Mouse (Mus musculus) hindbrain, embryonic 16.5 days (tissue): ENCODE data around the gene Hist1h3b. TPM values are rescaled to one million over a fixed set of nuclear protein-coding genes. Genes with fewer than 3 reads are reported as not detected.
"Not testable (repeated sequence)": the region's sequence is repeated elsewhere in the genome, so short reads cannot be mapped to it uniquely, and the experiment has no call there.

Experiments
- ATAC-seq: fragments of 200-750 bp; cut with Nextera tagmentation; 2 replicates; pipeline ENCODE4 v1.8.0; 2017; ENCODE audit warnings: moderate TSS enrichment, moderate library complexity
- H3K27ac ChIP-seq: fragments of 300-500 bp; sonication (generic); 2 replicates; pipeline ENCODE4 v1.5.1; 2014; ENCODE audit warnings: low read depth, mild to moderate bottlenecking, control low read depth, low read length, moderate library complexity
- H3K27me3 ChIP-seq: fragments of 300-500 bp; sonication (generic); replicated peaks from 2 replicates; pipeline ENCODE4 v1.6.1; 2014; ENCODE audit warnings: low read length; ENCODE audit not compliant: control insufficient read depth, insufficient read depth
- H3K36me3 ChIP-seq: fragments of 300-500 bp; sonication (generic); 2 replicates; pipeline ENCODE4 v1.6.1; 2014; ENCODE audit warnings: mild to moderate bottlenecking, low read length, moderate library complexity, mixed read lengths; ENCODE audit not compliant: control insufficient read depth, insufficient read depth
- H3K4me1 ChIP-seq: fragments of 300-500 bp; sonication (generic); 2 replicates; pipeline ENCODE4 v1.6.1; 2014; ENCODE audit warnings: low read depth, low read length; ENCODE audit not compliant: control insufficient read depth, insufficient read depth
- H3K4me2 ChIP-seq: fragments of 300-500 bp; sonication (generic); 2 replicates; pipeline ENCODE4 v1.6.1; 2014; ENCODE audit warnings: mild to moderate bottlenecking, low read length, control low read depth, moderate library complexity
- H3K4me3 ChIP-seq: fragments of 300-500 bp; sonication (generic); 2 replicates; pipeline ENCODE4 v1.5.1; 2014; ENCODE audit warnings: mild to moderate bottlenecking, low read length, control low read depth, moderate library complexity
- H3K9ac ChIP-seq: fragments of 300-500 bp; sonication (generic); 2 replicates; pipeline ENCODE4 v1.6.1; 2014; ENCODE audit warnings: low read depth, mild to moderate bottlenecking, control low read depth, low read length, moderate library complexity
- H3K9me3 ChIP-seq: fragments of 300-500 bp; sonication (generic); 2 replicates; pipeline ENCODE4 v1.6.1; 2014; ENCODE audit warnings: mild to moderate bottlenecking, low read length, moderate library complexity; ENCODE audit not compliant: control insufficient read depth
- WGBS: fragments of 180-500 bp; shearing (Covaris S2); extraction: QIAGEN DNeasy Blood & Tissue Kit; methylation state at CpG from one replicate; pipeline ENCODE4 v1.1.7; 2014; 5-methylcytosine and 5-hydroxymethylcytosine counted together
- polyA plus RNA-seq: library from polyadenylated mRNA; unstranded; fragments of >200 nt; fragmentation: Nextera tagmentation; extraction: Ambion mirVana; gene quantifications from 2 replicates; pipeline ENCODE4 v1.2.1, GENCODE M21; 2015

The Hist1h3b gene
- polyA plus RNA-seq, 1 experiment from 2014 or later, result 1.7 TPM

GRCm38 (mm10) chr13:23759916-23760239 is 7.8 kb downstream of the Hist1h3b start:
- 69% methylated on average over 1 of the region's 1 CpGs for WGBS
- H3K9ac ChIP-seq, result no peak overlapping the region

DNA sequence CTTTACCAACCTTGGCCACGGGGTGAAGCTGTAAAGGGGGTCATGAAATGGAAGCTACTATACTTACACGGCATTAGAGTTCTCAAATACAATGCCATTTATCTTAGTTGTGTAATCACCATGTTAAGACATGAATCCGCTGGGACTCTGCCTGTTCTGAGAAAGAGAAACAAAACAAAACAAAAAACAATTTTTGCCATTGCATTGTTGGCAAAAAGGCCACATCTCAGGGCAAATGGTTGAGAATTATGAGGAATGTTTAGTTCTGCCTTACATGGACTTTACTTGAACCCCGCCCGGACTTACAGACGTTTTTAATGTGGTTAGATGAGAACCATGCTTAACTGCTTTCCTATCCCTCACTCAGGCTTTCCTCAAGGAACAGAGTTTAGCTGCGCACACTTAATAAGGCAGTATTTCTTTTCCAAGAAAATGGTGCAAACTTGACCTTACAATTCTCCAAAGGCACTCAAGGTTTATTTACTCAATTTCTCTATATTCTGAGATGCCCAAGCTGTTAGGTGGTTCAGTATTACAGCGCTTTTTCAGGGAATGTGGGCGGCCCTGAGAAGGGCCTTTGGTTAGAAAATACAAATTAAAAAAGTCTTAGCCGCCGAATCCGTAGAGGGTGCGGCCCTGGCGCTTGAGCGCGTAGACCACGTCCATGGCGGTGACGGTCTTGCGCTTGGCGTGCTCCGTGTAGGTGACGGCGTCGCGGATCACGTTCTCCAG is 8.3 kb downstream of the Hist1h3b start:
- no peak; the same call in 1 of the 2 replicates for ATAC-seq
- no peaks in the 10 kb centered on the region for H3K27me3 ChIP-seq
- H3K4me1 ChIP-seq, result peaks cover 18% of the 10 kb centered on the region
- whole genome bisulfite sequencing, result 2% methylated on average over 18 of the region's 27 CpGs
- no peaks in the 10 kb centered on the region for H3K36me3 ChIP-seq
- H3K9ac ChIP-seq, result peak overlapping the region; percentile 63
- H3K4me2 ChIP-seq, result peak overlapping the region; percentile 94
- no peaks in the 10 kb centered on the region for H3K9me3 ChIP-seq
- H3K27ac ChIP-seq, result peak overlapping the region; percentile 81
- peak overlapping the region; percentile 51 for H3K4me3 ChIP-seq

More at GRCm38 (mm10) chr13:23759916-23760239, 7.8 kb downstream of the Hist1h3b start:
- Histone ChIP-seq H3K9me3 (no peaks in the 10 kb centered on the region), H3K27me3 (no peaks in the 10 kb centered on the region), H3K4me1 (peaks cover 18% of the 10 kb centered on the region), H3K36me3 (no peaks in the 10 kb centered on the region), H3K27ac (no peak overlapping the region), H3K4me3 (no peak overlapping the region), H3K4me2 (peak overlapping the region; percentile 94)
- ATAC-seq, result no peak

DNA sequence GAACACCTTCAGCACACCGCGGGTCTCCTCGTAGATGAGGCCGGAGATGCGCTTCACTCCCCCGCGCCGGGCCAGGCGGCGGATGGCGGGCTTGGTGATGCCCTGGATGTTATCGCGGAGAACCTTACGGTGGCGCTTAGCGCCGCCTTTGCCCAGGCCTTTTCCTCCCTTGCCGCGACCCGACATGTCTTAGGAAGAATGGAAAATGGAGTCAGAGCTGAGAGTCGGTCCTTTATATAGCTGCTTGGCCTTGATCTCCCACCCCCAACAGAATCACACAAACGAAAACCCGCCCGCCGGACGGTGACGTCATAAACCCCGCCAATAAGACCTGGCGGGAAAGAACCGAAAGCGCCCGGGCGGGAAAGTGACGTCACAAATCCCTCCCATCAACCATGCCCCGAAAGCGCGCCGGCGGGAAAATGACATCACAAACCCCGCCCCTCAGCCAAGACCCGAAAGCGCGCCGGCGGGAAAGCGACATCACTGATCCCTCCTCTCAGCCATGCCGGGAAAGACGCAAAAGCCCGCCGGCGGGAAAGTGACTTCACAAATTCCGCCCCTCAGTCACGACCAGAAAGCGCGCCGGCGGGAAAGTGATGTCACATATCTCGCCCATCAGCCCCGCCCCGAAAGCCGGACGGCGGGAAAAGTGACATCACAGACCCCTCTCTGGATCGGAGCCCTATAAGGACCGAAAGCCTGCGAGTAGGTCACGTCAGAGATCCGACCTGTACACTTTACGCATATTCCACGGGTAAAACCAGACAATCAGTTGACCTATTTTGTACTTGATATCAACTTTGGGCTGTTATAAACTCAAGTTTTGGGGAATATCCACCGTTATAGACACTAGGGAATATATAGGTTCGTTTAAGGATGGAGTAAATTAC is 9.2 kb downstream of the Hist1h3b start, which contains the start of gene Hist1h4a:
TSS of gene Hist1h4a (minus strand) at position 259 of the 893 bp plus-strand sequence.
- under 1% methylated on average over 62 of the region's 72 CpGs for WGBS
- Histone ChIP-seq H3K27ac (peak within 1 kb of the TSS; percentile 82), H3K9me3 (no peaks in the 10 kb centered on the region), H3K27me3 (no peaks in the 10 kb centered on the region), H3K9ac (peak within 1 kb of the TSS; percentile 63), H3K4me2 (peak within 1 kb of the TSS; percentile 94), H3K36me3 (no peaks in the 10 kb centered on the region), H3K4me3 (peak within 1 kb of the TSS; percentile 51), H3K4me1 (peaks cover 18% of the 10 kb centered on the region)
- ATAC-seq, result peak; percentile 84

DNA sequence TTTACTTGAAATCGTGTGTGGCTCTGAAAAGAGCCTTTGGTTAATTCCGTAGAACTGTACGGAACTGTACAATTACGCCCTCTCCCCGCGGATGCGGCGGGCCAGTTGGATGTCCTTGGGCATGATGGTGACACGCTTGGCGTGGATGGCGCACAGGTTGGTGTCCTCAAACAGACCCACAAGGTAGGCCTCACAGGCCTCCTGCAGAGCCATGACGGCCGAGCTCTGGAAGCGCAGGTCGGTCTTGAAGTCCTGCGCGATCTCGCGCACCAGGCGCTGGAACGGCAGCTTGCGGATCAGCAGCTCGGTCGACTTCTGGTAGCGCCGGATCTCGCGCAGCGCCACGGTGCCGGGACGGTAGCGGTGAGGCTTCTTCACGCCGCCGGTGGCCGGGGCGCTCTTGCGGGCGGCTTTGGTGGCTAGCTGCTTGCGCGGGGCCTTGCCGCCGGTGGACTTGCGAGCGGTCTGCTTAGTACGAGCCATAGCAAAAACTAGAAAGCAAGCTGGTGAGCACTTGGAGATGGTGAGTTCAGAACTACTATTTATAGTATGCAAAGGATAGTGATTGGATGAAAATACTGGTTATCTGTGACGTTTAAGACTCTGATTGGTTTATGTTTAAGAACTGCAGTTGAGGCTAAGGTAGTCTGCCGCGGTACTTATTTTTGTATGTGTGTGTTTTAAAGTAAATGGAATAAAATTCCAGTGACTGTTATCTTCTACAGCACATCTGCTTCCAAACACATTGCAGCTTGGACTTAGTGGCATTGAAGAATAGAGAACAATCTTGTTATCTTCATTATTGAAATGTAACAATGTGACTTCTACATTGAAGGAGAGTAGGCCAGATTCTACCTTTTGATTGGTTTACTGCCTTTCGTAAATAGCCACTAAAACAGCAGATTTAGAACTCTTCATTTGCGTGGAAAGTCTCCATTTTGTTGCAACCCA is 10.1 kb downstream of the Hist1h3b start, which contains the start of gene Hist1h3a:
TSS of gene Hist1h3a (minus strand) at position 516 of the 951 bp plus-strand sequence.
- Histone ChIP-seq H3K4me2 (peak within 1 kb of the TSS; percentile 94), H3K27ac (peak within 1 kb of the TSS; percentile 82), H3K4me1 (peaks cover 18% of the 10 kb centered on the region), H3K9ac (peak within 1 kb of the TSS; percentile 52), H3K4me3 (peak within 1 kb of the TSS; percentile 68)
- ATAC-seq, result peak; percentile 80
- H3K27me3 ChIP-seq, H3K9me3 ChIP-seq, H3K36me3 ChIP-seq: not testable (repeated sequence)
- WGBS, result under 1% methylated on average over 30 of the region's 52 CpGs

DNA sequence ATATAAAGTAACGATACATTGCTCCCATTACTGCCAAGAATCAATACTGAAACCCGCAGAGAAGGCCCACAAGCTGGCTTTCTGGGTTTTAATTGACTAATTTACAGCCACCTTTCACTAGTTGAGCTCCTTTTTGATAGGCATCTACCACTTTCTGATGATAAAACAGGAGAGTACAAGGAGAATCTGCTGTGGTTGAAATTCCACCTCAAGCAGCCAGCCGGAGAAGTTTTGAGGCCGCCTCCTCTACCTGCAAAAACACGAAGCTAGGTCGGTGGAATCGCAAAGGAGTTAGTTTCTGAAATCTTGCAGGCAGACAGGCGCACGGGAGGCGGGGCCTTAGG is 11.1 kb downstream of the Hist1h3b start:
- Histone ChIP-seq H3K4me3 (peak overlapping the region; percentile 68), H3K9ac (no peak overlapping the region), H3K27me3 (no peaks in the 10 kb centered on the region), H3K36me3 (no peaks in the 10 kb centered on the region), H3K4me2 (peak overlapping the region; percentile 94), H3K9me3 (no peaks in the 10 kb centered on the region), H3K4me1 (peaks cover 15% of the 10 kb centered on the region), H3K27ac (peak overlapping the region; percentile 82)
- WGBS, result 1% methylated on average over 10 of the region's 10 CpGs
- no peak for ATAC-seq

GRCm38 (mm10) chr13:23763586-23764323 is 11.7 kb downstream of the Hist1h3b start, which contains the start of gene Hist1h1a:
Hist1h1a (plus strand) TSS chr13:23763666.
- no peaks in the 10 kb centered on the region for H3K36me3 ChIP-seq
- H3K4me3 ChIP-seq, result peak within 1 kb of the TSS; percentile 68
- peak within 1 kb of the TSS; percentile 69 for H3K9ac ChIP-seq
- peak; percentile 80 for ATAC-seq
- H3K4me2 ChIP-seq, result peak within 1 kb of the TSS; percentile 94
- 4% methylated on average over 34 of the region's 34 CpGs for WGBS
- no peaks in the 10 kb centered on the region for H3K9me3 ChIP-seq
- H3K4me1 ChIP-seq, result peaks cover 15% of the 10 kb centered on the region
- H3K27ac ChIP-seq, result peak within 1 kb of the TSS; percentile 82
- no peaks in the 10 kb centered on the region for H3K27me3 ChIP-seq

- Histone ChIP-seq H3K4me1 (peaks cover 15% of the 10 kb centered on the region), H3K4me3 (peak overlapping the region; percentile 68), H3K9me3 (no peaks in the 10 kb centered on the region), H3K4me2 (peak overlapping the region; percentile 94), H3K36me3 (no peaks in the 10 kb centered on the region), H3K27ac (peak overlapping the region; percentile 82), H3K27me3 (no peaks in the 10 kb centered on the region), H3K9ac (peak overlapping the region; percentile 69)
- ATAC-seq, result no peak
- 42% methylated on average over 11 of the region's 12 CpGs for WGBS
These were observed 12.5 kb downstream of the Hist1h3b start for GRCm38 (mm10) chr13:23764324-23765171.
